Mouse (Mus musculus): ENCODE measurements around the gene Gm7073. TPM values are rescaled to one million over a fixed set of nuclear protein-coding genes. Genes with fewer than 3 reads are reported as not detected.

The Gm7073 gene
- total and polyA plus RNA-seq, 3 experiments, result not detected

DNA sequence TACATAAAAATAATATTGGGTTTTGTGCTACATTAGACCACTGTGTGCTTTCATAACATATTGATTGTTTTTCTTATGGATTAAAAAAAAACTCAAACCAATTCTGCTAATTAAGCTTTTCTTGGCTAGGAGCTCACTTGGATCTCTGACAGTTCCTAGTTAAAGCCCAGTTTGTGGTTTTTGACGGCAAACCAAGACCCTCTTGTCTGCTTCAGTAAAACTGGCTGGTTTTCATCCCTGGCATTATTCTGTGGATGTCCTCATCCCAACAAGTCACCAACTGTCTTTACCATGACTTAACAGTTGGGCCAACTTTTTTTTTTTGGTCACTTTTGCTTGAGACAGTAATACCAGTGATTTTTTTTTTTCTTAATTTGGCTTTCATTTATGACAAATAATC is 3.9 kb upstream of the Gm7073 start:
- no peak for TF ChIP-seq JUN (IDR thresholded peaks at IDR 0.05; ENCODE audit: insufficient read depth, low read depth, low read length)
- TF ChIP-seq MAFK (IDR thresholded peaks at IDR 0.05; ENCODE audit: insufficient replicate concordance, low read length), result no peak
- no peak for TF ChIP-seq IRF4 (IDR thresholded peaks at IDR 0.05; ENCODE audit: low read depth, low read length)
- TF ChIP-seq KAT2A (IDR thresholded peaks at IDR 0.05; ENCODE audit: insufficient replicate concordance, low read length), result no peak
- TF ChIP-seq ETS1 (conservative IDR thresholded peaks at IDR 0.05; ENCODE audit: low read depth, low read length), result no peak
- TF ChIP-seq CHD2 (IDR thresholded peaks at IDR 0.05; ENCODE audit: low read length), result no peak
- no peak for TF ChIP-seq MEF2A (IDR thresholded peaks at IDR 0.05; ENCODE audit: borderline replicate concordance, low read depth, low read length)
- no peak for TF ChIP-seq ZC3H11A (IDR thresholded peaks at IDR 0.05; ENCODE audit: low read depth, low read length)
- no peak for TF ChIP-seq RCOR1 (conservative IDR thresholded peaks at IDR 0.05; ENCODE audit: low read depth, low read length)
- no peak for TF ChIP-seq ZNF384 (IDR thresholded peaks at IDR 0.05; ENCODE audit: low read depth, low read length)
- TF ChIP-seq MXI1 (IDR thresholded peaks at IDR 0.05; ENCODE audit: low read depth, low read length), result no peak
- TF ChIP-seq USF1 (IDR thresholded peaks at IDR 0.05; ENCODE audit: low read depth, low read length), result no peak
- TF ChIP-seq GABPA (IDR thresholded peaks at IDR 0.05; ENCODE audit: insufficient replicate concordance, low read depth, low read length), result no peak
- no peak for TF ChIP-seq NELFE (IDR thresholded peaks at IDR 0.05; ENCODE audit: low read depth, low read length)
- TF ChIP-seq RAD21 (IDR thresholded peaks at IDR 0.05; ENCODE audit: low read depth, low read length), result no peak
- no peaks in the 10 kb centered on the region for H3K36me3 ChIP-seq (replicated peaks in 1 of 2; ENCODE audit: control insufficient read depth in 1 of 2, insufficient read depth in 1 of 2, low read length in 1 of 2)
- dilution Hi-C loops (cut with MboI; ENCODE audit: extremely low pct_ligation_motif_present, extremely low pct_unique_long_range_greater_than_20kb, low sequenced_read_pairs) (no loop called here), in situ Hi-C loops (cut with MboI; ENCODE audit: low pct_ligation_motif_present, low pct_unique_long_range_greater_than_20kb, low sequenced_read_pairs) (no loop called here)
- DNase-seq (ENCODE audit: extremely low read depth), result no peak
- H3K9me3 ChIP-seq (replicated peaks; ENCODE audit: low read length), result no peaks in the 10 kb centered on the region
- no peak overlapping the region for H3K27ac ChIP-seq (ENCODE audit: insufficient read depth, low read depth)
- no peaks in the 10 kb centered on the region for H3K27me3 ChIP-seq (replicated peaks)
- no peak overlapping the region for H3K9ac ChIP-seq (ENCODE audit: insufficient read depth, low read depth)
- H3K4me2 ChIP-seq (ENCODE audit: insufficient read depth, low read depth, poor library complexity, severe bottlenecking), result no peak overlapping the region
- H3K4me1 ChIP-seq (ENCODE audit: control insufficient read depth in 1 of 2, insufficient read depth in 2 of 2), result no peaks in the 10 kb centered on the region
- H3K79me2 ChIP-seq (replicated peaks; ENCODE audit: control insufficient read depth, extremely low read depth, insufficient read depth, poor library complexity, severe bottlenecking), result no peaks in the 10 kb centered on the region
- no peak overlapping the region for H3K4me3 ChIP-seq (replicated peaks in 1 of 3; ENCODE audit: low read depth in 2 of 3, low read length in 2 of 3, poor library complexity in 1 of 3)

DNA sequence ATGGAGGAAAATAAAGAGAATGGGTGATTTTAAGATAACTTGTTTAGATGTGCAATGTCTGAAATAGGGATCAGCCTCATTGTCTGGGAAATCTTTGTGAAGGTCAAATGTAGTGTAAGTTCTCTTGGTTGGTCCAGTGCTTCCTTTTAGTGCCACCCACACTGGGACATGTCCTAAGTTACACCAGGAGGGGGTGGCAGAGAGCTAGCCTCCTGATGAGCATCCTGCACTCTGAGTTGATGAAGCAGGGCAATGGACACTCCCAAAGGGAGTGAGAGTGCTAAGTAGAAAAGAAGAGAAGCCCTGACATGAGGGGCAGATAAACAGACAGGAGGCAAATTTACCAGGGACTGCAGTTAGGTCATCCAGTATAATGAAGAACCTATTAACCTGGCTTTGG is 35.1 kb downstream of the Gm7073 start:
- Histone ChIP-seq H3K9me3 (replicated peaks; ENCODE audit: low read length) (no peaks in the 10 kb centered on the region), H3K4me3 (replicated peaks in 1 of 3; ENCODE audit: low read depth in 2 of 3, low read length in 2 of 3, poor library complexity in 1 of 3) (no peak overlapping the region), H3K4me2 (ENCODE audit: insufficient read depth, low read depth, poor library complexity, severe bottlenecking) (no peak overlapping the region), H3K4me1 (ENCODE audit: control insufficient read depth in 1 of 2, insufficient read depth in 2 of 2) (no peaks in the 10 kb centered on the region), H3K79me2 (replicated peaks; ENCODE audit: control insufficient read depth, extremely low read depth, insufficient read depth, poor library complexity, severe bottlenecking) (no peaks in the 10 kb centered on the region), H3K36me3 (replicated peaks in 1 of 2; ENCODE audit: control insufficient read depth in 1 of 2, insufficient read depth in 1 of 2, low read length in 1 of 2) (no peaks in the 10 kb centered on the region), H3K9ac (ENCODE audit: insufficient read depth, low read depth) (no peak overlapping the region), H3K27me3 (replicated peaks) (no peaks in the 10 kb centered on the region), H3K27ac (ENCODE audit: insufficient read depth, low read depth) (no peak overlapping the region)
- peak; percentile 28 for DNase-seq (ENCODE audit: extremely low read depth)
- in situ Hi-C loops (cut with MboI; ENCODE audit: low pct_ligation_motif_present, low pct_unique_long_range_greater_than_20kb, low sequenced_read_pairs), result no loop called here
- TF ChIP-seq SMC3 (IDR thresholded peaks at IDR 0.05; ENCODE audit: low read depth, low read length), result peak; percentile 3; the same call in 1 of the 2 replicates
- peak; percentile 23 to 33; a peak in 3 of 4 replicates for TF ChIP-seq CTCF (conservative IDR thresholded peaks at IDR 0.05 in 1 of 2, IDR thresholded peaks at IDR 0.05 in 1 of 2; ENCODE audit: low read depth in 2 of 2, low read length in 2 of 2)
- TF ChIP-seq RAD21 (IDR thresholded peaks at IDR 0.05; ENCODE audit: low read depth, low read length), result peak; percentile 14; the same call in 1 of the 2 replicates
- TF ChIP-seq POLR2AphosphoS2 (IDR thresholded peaks at IDR 0.05; ENCODE audit: low read depth, low read length), result no peak
- dilution Hi-C loops (cut with MboI; ENCODE audit: extremely low pct_ligation_motif_present, extremely low pct_unique_long_range_greater_than_20kb, low sequenced_read_pairs), result no loop called here

Measured in CH12.LX (cell line).